In the genomic region with DNA sequence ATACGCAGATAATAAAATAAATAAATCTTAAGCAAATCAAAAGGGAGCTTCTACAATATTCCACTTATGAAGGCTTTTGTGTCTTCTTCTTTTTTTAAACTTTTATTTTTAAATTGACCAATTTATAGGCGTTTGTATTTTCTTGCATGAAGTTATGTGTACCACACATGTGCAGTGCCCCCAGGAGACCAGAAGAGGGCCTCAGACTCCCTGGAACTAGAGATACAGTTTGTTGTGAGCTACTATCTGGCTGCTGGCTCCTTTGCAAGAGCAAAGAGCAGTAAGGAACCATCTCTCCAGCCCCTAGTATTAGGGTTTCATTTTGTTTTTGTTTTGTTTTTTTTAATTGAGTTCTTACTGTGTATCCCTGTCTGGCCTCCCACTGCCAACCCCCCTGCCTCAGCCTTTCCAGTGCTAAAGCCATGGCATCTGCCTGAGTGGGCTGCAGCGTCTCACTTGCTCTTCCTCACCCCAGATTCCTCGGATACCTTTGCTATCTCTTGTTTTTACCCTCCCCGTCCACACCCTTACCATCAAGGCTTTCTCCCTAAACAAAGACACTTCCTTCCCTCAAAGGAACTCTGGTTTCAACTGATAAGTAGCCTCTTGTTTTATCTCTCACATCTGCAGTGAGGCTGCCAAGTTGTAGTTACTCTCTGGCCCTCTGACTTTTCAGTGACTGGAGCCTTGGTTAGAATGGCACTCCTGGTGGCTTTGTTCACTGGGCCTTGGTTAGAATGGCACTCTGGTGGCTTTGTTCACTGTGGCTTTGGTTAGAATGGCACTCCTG, we compare ENCODE assay signal across 17 mouse cellular contexts.
A peak's percentile ranks its signal among the peaks of the same experiment; 100 is the strongest.
DNase-seq lines count a peak whose midpoint lies in the region; ATAC-seq and TF ChIP-seq lines count a peak whose summit lies in the region.
"Had no signal": no experiment of that assay in that cellular context is flagged by ENCODE, and none has a peak within 500 bp of the region (broad histone marks: within the 10 kb centered on the region; RNA-seq: fewer than 3 reads in every experiment).

No protein-coding gene starts in this region.

- H3K4me1 ChIP-seq in intestine, postnatal 0 days (replicated peaks; ENCODE audit: control insufficient read depth, insufficient read depth, low read length) = no peaks in the 10 kb centered on the region; the same call in 1 of the 2 replicates
- H3K4me1 ChIP-seq in intestine, embryonic 15.5 days (replicated peaks) = no peaks in the 10 kb centered on the region
- peaks cover 20% of the 10 kb centered on the region for H3K4me1 ChIP-seq in liver, embryonic 15.5 days (replicated peaks)
- H3K4me1 ChIP-seq: forebrain, embryonic 15.5 days had no signal

- H3K9ac ChIP-seq in intestine, postnatal 0 days (ENCODE audit: low read depth, low read length) = no peak overlapping the region
- H3K9ac ChIP-seq in intestine, embryonic 15.5 days = no peak overlapping the region
- no peak overlapping the region for H3K9ac ChIP-seq in liver, embryonic 15.5 days
- H3K9ac ChIP-seq: forebrain, embryonic 15.5 days had no signal

- no peaks in the 10 kb centered on the region for H3K27me3 ChIP-seq in intestine, postnatal 0 days (replicated peaks; ENCODE audit: control insufficient read depth, insufficient read depth, low read length)
- H3K27me3 ChIP-seq in intestine, embryonic 15.5 days (replicated peaks) = no peaks in the 10 kb centered on the region
- H3K27me3 ChIP-seq in liver, embryonic 15.5 days = no peaks in the 10 kb centered on the region
- H3K27me3 ChIP-seq: forebrain, embryonic 15.5 days had no signal

- 60% methylated on average over 5 of the region's 5 CpGs for WGBS in intestine, postnatal 0 days
- 68% methylated on average over 5 of the region's 5 CpGs for WGBS in intestine, embryonic 15.5 days
- 33% methylated on average over 5 of the region's 5 CpGs for WGBS in liver, embryonic 15.5 days (ENCODE audit: insufficient replicate concordance)

- ATAC-seq in intestine, postnatal 0 days = no peak
- no peak for ATAC-seq in intestine, embryonic 15.5 days
- ATAC-seq in liver, embryonic 15.5 days (ENCODE audit: insufficient read depth) = peak; percentile 48; the same call in 1 of the 2 replicates
- ATAC-seq in megakaryocyte-erythroid progenitor cell, adult 5-6 weeks (replicated peaks; ENCODE audit: low FRiP score, low TSS enrichment, poor library complexity, severe bottlenecking) = peak; percentile 74
- ATAC-seq: forebrain, embryonic 15.5 days; hindbrain, postnatal 0 days had no signal

- H3K4me2 ChIP-seq in intestine, postnatal 0 days (replicated peaks; ENCODE audit: low read depth) = no peak overlapping the region
- H3K4me2 ChIP-seq in intestine, embryonic 15.5 days (replicated peaks) = no peak overlapping the region
- H3K4me2 ChIP-seq in liver, embryonic 15.5 days = no peak overlapping the region
- H3K4me2 ChIP-seq: forebrain, embryonic 15.5 days had no signal

- peak; percentile 25 for TF ChIP-seq CTCF in intestine, postnatal 0 days (IDR thresholded peaks at IDR 0.05; ENCODE audit: low read depth)

- DNase-seq in MEL-GATA-1-ER (ENCODE audit: extremely low read depth, low read depth) = peak; percentile 64
- DNase-seq in spleen, postnatal 4 days (ENCODE audit: low spot score in 2 of 2) = no peak
- DNase-seq in cerebellum, adult 11-12 months = no peak
- DNase-seq: cerebellum, adult 11 months; gastrocnemius, postnatal 36 days; kidney, postnatal 25 days; spleen, adult 18-20 months; thymus, adult 2 months had no signal

- H3K36me3 ChIP-seq in intestine, postnatal 0 days (ENCODE audit: control insufficient read depth, insufficient read depth) = no peaks in the 10 kb centered on the region
- no peaks in the 10 kb centered on the region for H3K36me3 ChIP-seq in intestine, embryonic 15.5 days
- H3K36me3 ChIP-seq in liver, embryonic 15.5 days (replicated peaks) = no peaks in the 10 kb centered on the region
- H3K36me3 ChIP-seq: forebrain, embryonic 15.5 days had no signal

- no peak overlapping the region for H3K4me3 ChIP-seq in intestine, postnatal 0 days (ENCODE audit: low read depth, low read length)
- no peak overlapping the region for H3K4me3 ChIP-seq in intestine, embryonic 15.5 days (replicated peaks)
- no peak overlapping the region for H3K4me3 ChIP-seq in liver, embryonic 15.5 days (replicated peaks)
- H3K4me3 ChIP-seq: forebrain, embryonic 15.5 days; left cerebral cortex, adult 2 months; myocyte had no signal

- H3K9me3 ChIP-seq in intestine, postnatal 0 days (ENCODE audit: control insufficient read depth) = no peaks in the 10 kb centered on the region
- H3K9me3 ChIP-seq in intestine, embryonic 15.5 days = peaks cover 3% of the 10 kb centered on the region; the same call in 1 of the 2 replicates
- H3K9me3 ChIP-seq in liver, embryonic 15.5 days (replicated peaks) = no peaks in the 10 kb centered on the region; the same call in 1 of the 2 replicates
- H3K9me3 ChIP-seq: forebrain, embryonic 15.5 days had no signal

- no peak overlapping the region for H3K27ac ChIP-seq in intestine, postnatal 0 days (ENCODE audit: low read depth, low read length)
- no peak overlapping the region for H3K27ac ChIP-seq in intestine, embryonic 15.5 days
- no peak overlapping the region for H3K27ac ChIP-seq in liver, embryonic 15.5 days (replicated peaks)
- H3K27ac ChIP-seq: forebrain, embryonic 15.5 days; hindbrain, postnatal 0 days; left cerebral cortex, adult 2 months; macrophage had no signal

Comparison
In these comparisons a context has a peak if more than half of its experiments do, and no peak if none do; other contexts are left out.
1. ATAC-seq: peak in liver, embryonic 15.5 days (single experiment) and megakaryocyte-erythroid progenitor cell, adult 5-6 weeks (single experiment); none in intestine, postnatal 0 days (single experiment) and intestine, embryonic 15.5 days (single experiment).